Mouse (Mus musculus) spleen, adult 2 months (tissue): Measurements from ENCODE around the gene Taok3.

Experiments used
- CTCF ChIP-seq: fragments of 200-500 bp; IDR thresholded peaks from 2 replicates; pipeline ENCODE4 v1.5.1; 2011; ENCODE audit warnings: mild to moderate bottlenecking, inconsistent platforms; ENCODE audit not compliant: insufficient read depth, insufficient read length, insufficient replicate concordance; ENCODE audit errors: extremely low read depth
- POLR2A ChIP-seq: fragments of 200-500 bp; IDR thresholded peaks from 2 replicates; pipeline ENCODE4 v1.6.1; 2011; ENCODE audit warnings: low read depth, low read length, inconsistent platforms

DNA sequence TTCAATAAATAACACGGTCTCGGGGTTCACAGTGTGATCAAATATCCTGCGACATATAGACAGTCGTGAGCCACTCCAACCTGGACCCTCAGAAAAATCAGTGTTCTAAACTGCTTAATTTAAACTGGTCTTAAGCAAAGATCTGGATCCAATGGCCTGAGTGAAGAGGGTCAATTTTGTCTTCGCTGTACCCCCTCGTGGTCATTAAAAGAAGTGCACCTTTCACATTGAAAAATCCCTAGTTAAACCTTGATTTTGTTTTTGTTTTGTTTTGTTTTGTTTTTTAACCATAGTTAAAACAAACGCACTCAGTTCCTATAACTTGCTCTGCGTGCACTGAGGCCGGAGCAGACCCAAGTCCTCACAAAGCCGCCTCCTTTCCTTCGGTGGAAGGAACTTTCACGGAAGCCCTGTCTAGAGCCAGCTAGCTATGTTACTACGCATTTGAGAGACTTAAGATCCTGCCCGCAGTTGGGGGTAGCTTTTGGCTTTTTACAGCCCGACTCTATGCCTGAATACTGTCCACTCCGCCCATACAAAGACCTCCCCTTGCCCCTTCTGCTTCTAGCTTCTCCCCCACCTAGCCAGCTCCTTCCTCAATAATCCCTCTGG, 5.2 kb upstream of the Taok3 start:
- TF ChIP-seq CTCF (no peak), POLR2A (no peak)
